Mouse (Mus musculus): Measurements from ENCODE around the gene Prss23. TPM values are rescaled to one million over a fixed set of nuclear protein-coding genes. Genes with fewer than 3 reads are reported as not detected.

Prss23 gene
- 5.9 TPM for polyA plus RNA-seq (2014; fragmentation: Illumina TruSeq; extraction: RNeasy Lipid Tissue Mini Kit (QIAGEN cat#74804); ENCODE audit: low read depth, low replicate concordance)

GRCm38 (mm10) chr7:89526731-89527429 is at the start of gene Prss23:
TSS of gene Prss23 (minus strand) at chr7:89527187.

Other genes starting within 250 kb of the Prss23 start
- 114 TPM for gene Tmem135, start 123.0 kb downstream of the Prss23 start, polyA plus RNA-seq (2014; fragmentation: Illumina TruSeq; extraction: RNeasy Lipid Tissue Mini Kit (QIAGEN cat#74804); ENCODE audit: low read depth, low replicate concordance)
- gene Fzd4, start 122.8 kb downstream of the Prss23 start, polyA plus RNA-seq (2014; fragmentation: Illumina TruSeq; extraction: RNeasy Lipid Tissue Mini Kit (QIAGEN cat#74804); ENCODE audit: low read depth, low replicate concordance) = 20.0 TPM
- gene Me3, start 105.2 kb upstream of the Prss23 start, polyA plus RNA-seq (2014; fragmentation: Illumina TruSeq; extraction: RNeasy Lipid Tissue Mini Kit (QIAGEN cat#74804); ENCODE audit: low read depth, low replicate concordance) = not detected